Mouse (Mus musculus) forebrain, embryonic 15.5 days (tissue): Measurements from ENCODE around the gene Mks1. TPM values are rescaled to one million over a fixed set of nuclear protein-coding genes. Genes with fewer than 3 reads are reported as not detected.

Source experiments
- ATAC-seq: fragments of 200-750 bp; cut with Nextera tagmentation; replicated peaks from 2 replicates; pipeline ENCODE4 v1.8.0; 2017; ENCODE audit warnings: mild to moderate bottlenecking, moderate TSS enrichment, moderate library complexity
- H3K27ac ChIP-seq: fragments of 300-500 bp; sonication (generic); replicated peaks from 2 replicates; pipeline ENCODE4 v1.5.1; 2015; ENCODE audit warnings: mild to moderate bottlenecking, inconsistent platforms
- H3K27me3 ChIP-seq: fragments of 300-500 bp; sonication (generic); 2 replicates; pipeline ENCODE4 v1.6.1; 2015; ENCODE audit warnings: inconsistent platforms
- H3K36me3 ChIP-seq: fragments of 300-500 bp; sonication (generic); 2 replicates; pipeline ENCODE4 v1.6.1; 2015; ENCODE audit warnings: mild to moderate bottlenecking, inconsistent platforms
- H3K4me1 ChIP-seq: fragments of 300-500 bp; sonication (generic); 2 replicates; pipeline ENCODE4 v1.6.1; 2015; ENCODE audit warnings: inconsistent platforms
- H3K4me2 ChIP-seq: fragments of 300-500 bp; sonication (generic); replicated peaks from 2 replicates; pipeline ENCODE4 v1.6.1; 2015; ENCODE audit warnings: mild to moderate bottlenecking, inconsistent platforms
- H3K4me3 ChIP-seq: fragments of 300-500 bp; sonication (generic); 2 replicates; pipeline ENCODE4 v1.5.1; 2015; ENCODE audit warnings: mild to moderate bottlenecking, inconsistent platforms
- H3K9ac ChIP-seq: fragments of 300-500 bp; sonication (generic); replicated peaks from 2 replicates; pipeline ENCODE4 v1.6.1; 2015; ENCODE audit warnings: mild to moderate bottlenecking, inconsistent platforms
- H3K9me3 ChIP-seq: fragments of 300-500 bp; sonication (generic); 2 replicates; pipeline ENCODE4 v1.6.1; 2016; ENCODE audit warnings: inconsistent platforms
- WGBS: fragments of 180-500 bp; shearing (Covaris S2); methylation state at CpG from one replicate; pipeline ENCODE4 v1.1.7; 2015; ENCODE audit warnings: mixed read lengths; 5-methylcytosine and 5-hydroxymethylcytosine counted together
- polyA plus RNA-seq: library from polyadenylated mRNA; unstranded; fragments of >200 nt; fragmentation: Nextera tagmentation; extraction: Ambion mirVana; gene quantifications from 2 replicates; pipeline ENCODE4 v1.2.1, GENCODE M21; 2015

The Mks1 gene
- 12.1 and 13.3 TPM in 2 replicates for polyA plus RNA-seq

GRCm38 (mm10) chr11:87852690-87853596 is at the start of gene Mks1:
TSS of gene Mks1 (plus strand) at chr11:87853215.
- peak; percentile 98 for ATAC-seq
- Histone ChIP-seq H3K4me2 (peak within 1 kb of the TSS; percentile 84), H3K4me3 (peak within 1 kb of the TSS; percentile 59), H3K9ac (peak within 1 kb of the TSS; percentile 61), H3K27ac (peak within 1 kb of the TSS; percentile 83), H3K36me3 (no peaks in the 10 kb centered on the region), H3K9me3 (no peaks in the 10 kb centered on the region), H3K27me3 (no peaks in the 10 kb centered on the region), H3K4me1 (peaks cover 11% of the 10 kb centered on the region)
- WGBS, result 4% methylated on average over 40 of the region's 40 CpGs

GRCm38 (mm10) chr11:87805448-87805847 is 47.6 kb upstream of the Mks1 start:
- Histone ChIP-seq H3K4me1 (no peaks in the 10 kb centered on the region), H3K9ac (no peak overlapping the region), H3K4me2 (no peak overlapping the region), H3K9me3 (no peaks in the 10 kb centered on the region), H3K27me3 (no peaks in the 10 kb centered on the region), H3K4me3 (no peak overlapping the region), H3K27ac (no peak overlapping the region), H3K36me3 (no peaks in the 10 kb centered on the region)
- 63% methylated on average over 1 of the region's 1 CpGs for WGBS
- ATAC-seq, result no peak

- Histone ChIP-seq H3K9me3 (no peaks in the 10 kb centered on the region), H3K9ac (no peak overlapping the region), H3K36me3 (no peaks in the 10 kb centered on the region), H3K4me3 (no peak overlapping the region), H3K27ac (no peak overlapping the region), H3K4me2 (no peak overlapping the region), H3K27me3 (no peaks in the 10 kb centered on the region), H3K4me1 (peaks cover 4% of the 10 kb centered on the region; the same call in 1 of the 2 replicates)
- 87% methylated on average over 6 of the region's 6 CpGs for WGBS
- ATAC-seq, result no peak
Observed at GRCm38 (mm10) chr11:87807433-87807832, 45.6 kb upstream of the Mks1 start.

- Histone ChIP-seq H3K27ac (no peak overlapping the region), H3K4me1 (peaks cover 4% of the 10 kb centered on the region; the same call in 1 of the 2 replicates), H3K36me3 (no peaks in the 10 kb centered on the region), H3K9ac (no peak overlapping the region), H3K9me3 (no peaks in the 10 kb centered on the region), H3K4me3 (no peak overlapping the region), H3K4me2 (no peak overlapping the region), H3K27me3 (no peaks in the 10 kb centered on the region)
- no peak for ATAC-seq
- 85% methylated on average over 7 of the region's 7 CpGs for WGBS
Observed at GRCm38 (mm10) chr11:87808236-87808635, 44.8 kb upstream of the Mks1 start.

- H3K27ac ChIP-seq, result no peak overlapping the region
- 48% methylated on average over 4 of the region's 4 CpGs for WGBS
- H3K9ac ChIP-seq, result no peak overlapping the region
- H3K36me3 ChIP-seq, result no peaks in the 10 kb centered on the region
- ATAC-seq, result no peak
- no peaks in the 10 kb centered on the region for H3K27me3 ChIP-seq
- H3K9me3 ChIP-seq, result no peaks in the 10 kb centered on the region
- H3K4me2 ChIP-seq, result no peak overlapping the region
- H3K4me3 ChIP-seq, result no peak overlapping the region
- peaks cover 4% of the 10 kb centered on the region; the same call in 1 of the 2 replicates for H3K4me1 ChIP-seq
Observed at GRCm38 (mm10) chr11:87811396-87811795, 41.6 kb upstream of the Mks1 start.

- no peak overlapping the region for H3K27ac ChIP-seq
- no peaks in the 10 kb centered on the region for H3K36me3 ChIP-seq
- H3K27me3 ChIP-seq, result no peaks in the 10 kb centered on the region
- H3K9ac ChIP-seq, result no peak overlapping the region
- no peak overlapping the region for H3K4me2 ChIP-seq
- WGBS, result 57% methylated on average over 8 of the region's 8 CpGs
- no peak for ATAC-seq
- no peak overlapping the region for H3K4me3 ChIP-seq
- peaks cover 16% of the 10 kb centered on the region for H3K4me1 ChIP-seq
- no peaks in the 10 kb centered on the region for H3K9me3 ChIP-seq
Observed at GRCm38 (mm10) chr11:87814831-87815230, 38.2 kb upstream of the Mks1 start.

GRCm38 (mm10) chr11:87816707-87817442 is 36.1 kb upstream of the Mks1 start:
- 3% methylated on average over 31 of the region's 31 CpGs for WGBS
- H3K36me3 ChIP-seq, result no peaks in the 10 kb centered on the region
- ATAC-seq, result peak; percentile 63
- H3K4me3 ChIP-seq, result peak overlapping the region; percentile 43
- no peaks in the 10 kb centered on the region for H3K9me3 ChIP-seq
- peaks cover 11% of the 10 kb centered on the region for H3K4me1 ChIP-seq
- H3K4me2 ChIP-seq, result peak overlapping the region; percentile 70
- peak overlapping the region; percentile 28; the same call in 1 of the 2 replicates for H3K27ac ChIP-seq
- H3K27me3 ChIP-seq, result no peaks in the 10 kb centered on the region
- H3K9ac ChIP-seq, result peak overlapping the region; percentile 47

- H3K4me3 ChIP-seq, result peak overlapping the region; percentile 43
- peak overlapping the region; percentile 47 for H3K9ac ChIP-seq
- 34% methylated on average over 4 of the region's 4 CpGs for WGBS
- no peaks in the 10 kb centered on the region for H3K36me3 ChIP-seq
- no peaks in the 10 kb centered on the region for H3K9me3 ChIP-seq
- no peaks in the 10 kb centered on the region for H3K27me3 ChIP-seq
- peak; percentile 29; the same call in 1 of the 2 replicates for ATAC-seq
- H3K4me2 ChIP-seq, result peak overlapping the region; percentile 70
- H3K4me1 ChIP-seq, result peaks cover 11% of the 10 kb centered on the region
- H3K27ac ChIP-seq, result no peak overlapping the region; the same call in 1 of the 2 replicates
Observed at GRCm38 (mm10) chr11:87817443-87817773, 35.6 kb upstream of the Mks1 start.

- no peak overlapping the region for H3K4me3 ChIP-seq
- H3K27ac ChIP-seq, result no peak overlapping the region
- no peak for ATAC-seq
- no peaks in the 10 kb centered on the region for H3K9me3 ChIP-seq
- H3K27me3 ChIP-seq, result no peaks in the 10 kb centered on the region
- no peak overlapping the region for H3K9ac ChIP-seq
- H3K4me1 ChIP-seq, result peaks cover 11% of the 10 kb centered on the region
- no peaks in the 10 kb centered on the region for H3K36me3 ChIP-seq
- WGBS, result 42% methylated on average over 5 of the region's 5 CpGs
- no peak overlapping the region for H3K4me2 ChIP-seq
Observed at GRCm38 (mm10) chr11:87821502-87821901, 31.5 kb upstream of the Mks1 start.

GRCm38 (mm10) chr11:87828239-87828900 is 24.6 kb upstream of the Mks1 start, which contains the start of gene Lpo:
TSS of gene Lpo (minus strand) at chr11:87828289.
- H3K4me3 ChIP-seq, result no peak within 1 kb of the TSS
- WGBS, result 17% methylated on average over 10 of the region's 10 CpGs
- H3K9ac ChIP-seq, result no peak within 1 kb of the TSS
- ATAC-seq, result no peak
- H3K4me1 ChIP-seq, result peaks cover 5% of the 10 kb centered on the region
- no peak within 1 kb of the TSS for H3K4me2 ChIP-seq
- no peak within 1 kb of the TSS for H3K27ac ChIP-seq
- no peaks in the 10 kb centered on the region for H3K27me3 ChIP-seq
- no peaks in the 10 kb centered on the region for H3K36me3 ChIP-seq
- no peaks in the 10 kb centered on the region for H3K9me3 ChIP-seq

- WGBS, result 86% methylated on average over 8 of the region's 8 CpGs
- H3K36me3 ChIP-seq, result no peaks in the 10 kb centered on the region
Observed at GRCm38 (mm10) chr11:87840676-87841075, 12.3 kb upstream of the Mks1 start.

GRCm38 (mm10) chr11:87841436-87841835 is 11.6 kb upstream of the Mks1 start:
- ATAC-seq, result no peak
- Histone ChIP-seq H3K36me3 (no peaks in the 10 kb centered on the region), H3K9ac (no peak overlapping the region), H3K4me1 (no peaks in the 10 kb centered on the region), H3K27ac (no peak overlapping the region), H3K4me3 (no peak overlapping the region), H3K27me3 (no peaks in the 10 kb centered on the region), H3K9me3 (no peaks in the 10 kb centered on the region), H3K4me2 (no peak overlapping the region)
- 80% methylated on average over 3 of the region's 3 CpGs for WGBS

More at GRCm38 (mm10) chr11:87840676-87841075, 12.3 kb upstream of the Mks1 start:
- H3K27me3 ChIP-seq, result no peaks in the 10 kb centered on the region
- ATAC-seq, result no peak
- no peaks in the 10 kb centered on the region for H3K4me1 ChIP-seq
- H3K4me3 ChIP-seq, result no peak overlapping the region
- no peaks in the 10 kb centered on the region for H3K9me3 ChIP-seq
- H3K4me2 ChIP-seq, result no peak overlapping the region
- H3K27ac ChIP-seq, result no peak overlapping the region
- no peak overlapping the region for H3K9ac ChIP-seq
